Mouse (Mus musculus): ENCODE data around the gene Slc44a1. TPM values are rescaled to one million over a fixed set of nuclear protein-coding genes. Genes with fewer than 3 reads are reported as not detected.
A peak's percentile ranks its signal among the peaks of the same experiment; 100 is the strongest.

The Slc44a1 gene
- 26.6 and 29.7 TPM in 2 replicates for polyA plus RNA-seq (2012; rRNA removed)
- 56.4 and 58.2 TPM in 2 replicates for polyA plus RNA-seq (2014; fragmentation: Nextera tagmentation; extraction: Ambion mirVana)

- H3K4me3 ChIP-seq (replicated peaks; ENCODE audit: low read length): peak within 1 kb of the TSS; percentile 89
- ATAC-seq (ENCODE audit: low FRiP score, low read depth) (peak; percentile 96), DNase-seq (ENCODE audit: low spot score) (peak; percentile 91)
- WGBS: under 1% methylated on average over 36 of the region's 122 CpGs
- no peaks in the 10 kb centered on the region for H3K36me3 ChIP-seq (ENCODE audit: control insufficient read depth, insufficient read depth, low read length)
- H3K4me2 ChIP-seq (replicated peaks; ENCODE audit: low read depth, low read length, severe bottlenecking): peak within 1 kb of the TSS; percentile 98
- TF ChIP-seq POLR2A (IDR thresholded peaks at IDR 0.05; ENCODE audit: borderline replicate concordance, extremely low read depth, insufficient read depth, insufficient read length): peak; percentile 49; the same call in 1 of the 2 replicates
- peak within 1 kb of the TSS; percentile 86 for H3K9ac ChIP-seq (ENCODE audit: low read depth, low read length, severe bottlenecking)
- H3K9me3 ChIP-seq (ENCODE audit: control insufficient read depth, low read length): no peaks in the 10 kb centered on the region
- H3K4me1 ChIP-seq (ENCODE audit: control insufficient read depth, insufficient read depth, low read length): peaks cover 20% of the 10 kb centered on the region
- peak within 1 kb of the TSS; percentile 79 for H3K27ac ChIP-seq (replicated peaks; ENCODE audit: low read depth, low read length)
- H3K27me3 ChIP-seq (ENCODE audit: control insufficient read depth, insufficient read depth, low read length): no peaks in the 10 kb centered on the region
Observed at GRCm38 (mm10) chr4:53440010-53440815, at the start of gene Slc44a1. Gene Slc44a1, plus strand, starts transcription at chr4:53440413.

- TF ChIP-seq POLR2A (IDR thresholded peaks at IDR 0.05; ENCODE audit: borderline replicate concordance, extremely low read depth, insufficient read depth, insufficient read length): no peak
Observed at GRCm38 (mm10) chr4:53395002-53395401, 45.2 kb upstream of the Slc44a1 start.

DNA sequence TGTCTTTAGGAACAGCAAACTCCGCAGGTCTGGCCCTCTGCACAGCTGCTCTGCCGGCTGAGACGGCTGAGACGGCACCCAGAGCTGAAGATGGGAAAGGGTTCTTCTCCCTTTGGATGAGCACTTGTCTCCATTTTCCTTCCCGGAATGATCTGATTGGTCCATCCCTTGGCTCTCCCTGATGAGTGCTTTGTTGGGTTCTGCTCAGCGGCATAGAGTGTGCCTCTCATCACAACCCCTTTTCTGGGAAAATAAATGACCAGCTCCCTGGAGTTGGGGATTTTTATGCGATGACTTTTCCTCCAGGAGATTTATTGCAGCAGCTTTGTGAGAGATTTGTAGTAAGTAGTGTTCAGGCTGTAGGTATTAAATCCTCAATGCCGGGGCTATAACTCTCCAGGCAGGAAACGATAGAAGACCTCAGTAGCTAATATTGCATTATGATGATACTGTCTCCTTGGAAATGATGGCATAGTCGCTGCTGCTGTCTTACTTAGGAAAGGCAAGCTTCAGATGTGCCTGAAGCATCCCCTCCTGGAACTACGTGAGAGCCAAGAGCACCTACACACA, 43.5 kb upstream of the Slc44a1 start:
- peaks cover 11% of the 10 kb centered on the region for H3K4me1 ChIP-seq (ENCODE audit: control insufficient read depth, insufficient read depth, low read length)
- DNase-seq (ENCODE audit: low spot score): no peak
- ATAC-seq (ENCODE audit: low FRiP score, low read depth): no peak
- no peak for TF ChIP-seq POLR2A (IDR thresholded peaks at IDR 0.05; ENCODE audit: borderline replicate concordance, extremely low read depth, insufficient read depth, insufficient read length)
- no peaks in the 10 kb centered on the region for H3K36me3 ChIP-seq (ENCODE audit: control insufficient read depth, insufficient read depth, low read length)
- no peak overlapping the region for H3K4me3 ChIP-seq (replicated peaks; ENCODE audit: low read length)
- H3K4me2 ChIP-seq (replicated peaks; ENCODE audit: low read depth, low read length, severe bottlenecking): no peak overlapping the region
- WGBS: 52% methylated on average over 11 of the region's 11 CpGs
- H3K27me3 ChIP-seq (ENCODE audit: control insufficient read depth, insufficient read depth, low read length): no peaks in the 10 kb centered on the region
- no peak overlapping the region for H3K27ac ChIP-seq (replicated peaks; ENCODE audit: low read depth, low read length)
- no peak overlapping the region for H3K9ac ChIP-seq (ENCODE audit: low read depth, low read length, severe bottlenecking)
- no peaks in the 10 kb centered on the region for H3K9me3 ChIP-seq (ENCODE audit: control insufficient read depth, low read length)

More at GRCm38 (mm10) chr4:53395002-53395401, 45.2 kb upstream of the Slc44a1 start:
- Histone ChIP-seq H3K27me3 (ENCODE audit: control insufficient read depth, insufficient read depth, low read length) (no peaks in the 10 kb centered on the region), H3K9me3 (ENCODE audit: control insufficient read depth, low read length) (no peaks in the 10 kb centered on the region), H3K4me3 (replicated peaks; ENCODE audit: low read length) (no peak overlapping the region), H3K4me2 (replicated peaks; ENCODE audit: low read depth, low read length, severe bottlenecking) (no peak overlapping the region), H3K9ac (ENCODE audit: low read depth, low read length, severe bottlenecking) (no peak overlapping the region), H3K36me3 (ENCODE audit: control insufficient read depth, insufficient read depth, low read length) (no peaks in the 10 kb centered on the region), H3K4me1 (ENCODE audit: control insufficient read depth, insufficient read depth, low read length) (peaks cover 11% of the 10 kb centered on the region), H3K27ac (replicated peaks; ENCODE audit: low read depth, low read length) (no peak overlapping the region)
- WGBS: 82% methylated on average over 3 of the region's 3 CpGs
- DNase-seq (ENCODE audit: low spot score) (no peak), ATAC-seq (ENCODE audit: low FRiP score, low read depth) (no peak)

- H3K9me3 ChIP-seq (ENCODE audit: control insufficient read depth, low read length): no peaks in the 10 kb centered on the region
- no peak overlapping the region for H3K9ac ChIP-seq (ENCODE audit: low read depth, low read length, severe bottlenecking)
- H3K27me3 ChIP-seq (ENCODE audit: control insufficient read depth, insufficient read depth, low read length): no peaks in the 10 kb centered on the region
- no peak for DNase-seq (ENCODE audit: low spot score)
- no peak overlapping the region for H3K4me3 ChIP-seq (replicated peaks; ENCODE audit: low read length)
- H3K4me2 ChIP-seq (replicated peaks; ENCODE audit: low read depth, low read length, severe bottlenecking): no peak overlapping the region
- H3K36me3 ChIP-seq (ENCODE audit: control insufficient read depth, insufficient read depth, low read length): no peaks in the 10 kb centered on the region
- no peak for ATAC-seq (ENCODE audit: low FRiP score, low read depth)
- no peak for TF ChIP-seq POLR2A (IDR thresholded peaks at IDR 0.05; ENCODE audit: borderline replicate concordance, extremely low read depth, insufficient read depth, insufficient read length)
- WGBS: 53% methylated on average over 4 of the region's 4 CpGs
- peaks cover 11% of the 10 kb centered on the region for H3K4me1 ChIP-seq (ENCODE audit: control insufficient read depth, insufficient read depth, low read length)
- 0 out of 2 replicates have a peak overlapping the region, but pooled peaks have one; percentile 15 for H3K27ac ChIP-seq (replicated peaks; ENCODE audit: low read depth, low read length)
Observed at GRCm38 (mm10) chr4:53397280-53398117, 42.7 kb upstream of the Slc44a1 start.

GRCm38 (mm10) chr4:53398561-53398960, 41.7 kb upstream of the Slc44a1 start:
- no peak overlapping the region for H3K27ac ChIP-seq (replicated peaks; ENCODE audit: low read depth, low read length)

More at GRCm38 (mm10) chr4:53398561-53398960, 41.7 kb upstream of the Slc44a1 start:
- no peaks in the 10 kb centered on the region for H3K27me3 ChIP-seq (ENCODE audit: control insufficient read depth, insufficient read depth, low read length)
- H3K4me1 ChIP-seq (ENCODE audit: control insufficient read depth, insufficient read depth, low read length): peaks cover 11% of the 10 kb centered on the region
- ATAC-seq (ENCODE audit: low FRiP score, low read depth) (no peak), DNase-seq (ENCODE audit: low spot score) (no peak)
- no peak for TF ChIP-seq POLR2A (IDR thresholded peaks at IDR 0.05; ENCODE audit: borderline replicate concordance, extremely low read depth, insufficient read depth, insufficient read length)
- H3K4me2 ChIP-seq (replicated peaks; ENCODE audit: low read depth, low read length, severe bottlenecking): no peak overlapping the region
- 30% methylated on average over 5 of the region's 5 CpGs for WGBS
- no peaks in the 10 kb centered on the region for H3K36me3 ChIP-seq (ENCODE audit: control insufficient read depth, insufficient read depth, low read length)
- H3K4me3 ChIP-seq (replicated peaks; ENCODE audit: low read length): no peak overlapping the region
- H3K9ac ChIP-seq (ENCODE audit: low read depth, low read length, severe bottlenecking): no peak overlapping the region
- H3K9me3 ChIP-seq (ENCODE audit: control insufficient read depth, low read length): no peaks in the 10 kb centered on the region

All from limb, embryonic 14.5 days (tissue).